Mouse (Mus musculus) stomach, postnatal 0 days (tissue): ENCODE data around the gene Asrgl1.

Experiments
- CTCF ChIP-seq: IDR thresholded peaks from 2 replicates; pipeline ENCODE4 v1.5.1; 2016; ENCODE audit warnings: antibody characterized with exemption, low read depth, mild to moderate bottlenecking, moderate library complexity
- EP300 ChIP-seq: optimal IDR thresholded peaks from 2 replicates; pipeline ENCODE3; 2016; ENCODE audit warnings: antibody characterized with exemption

DNA sequence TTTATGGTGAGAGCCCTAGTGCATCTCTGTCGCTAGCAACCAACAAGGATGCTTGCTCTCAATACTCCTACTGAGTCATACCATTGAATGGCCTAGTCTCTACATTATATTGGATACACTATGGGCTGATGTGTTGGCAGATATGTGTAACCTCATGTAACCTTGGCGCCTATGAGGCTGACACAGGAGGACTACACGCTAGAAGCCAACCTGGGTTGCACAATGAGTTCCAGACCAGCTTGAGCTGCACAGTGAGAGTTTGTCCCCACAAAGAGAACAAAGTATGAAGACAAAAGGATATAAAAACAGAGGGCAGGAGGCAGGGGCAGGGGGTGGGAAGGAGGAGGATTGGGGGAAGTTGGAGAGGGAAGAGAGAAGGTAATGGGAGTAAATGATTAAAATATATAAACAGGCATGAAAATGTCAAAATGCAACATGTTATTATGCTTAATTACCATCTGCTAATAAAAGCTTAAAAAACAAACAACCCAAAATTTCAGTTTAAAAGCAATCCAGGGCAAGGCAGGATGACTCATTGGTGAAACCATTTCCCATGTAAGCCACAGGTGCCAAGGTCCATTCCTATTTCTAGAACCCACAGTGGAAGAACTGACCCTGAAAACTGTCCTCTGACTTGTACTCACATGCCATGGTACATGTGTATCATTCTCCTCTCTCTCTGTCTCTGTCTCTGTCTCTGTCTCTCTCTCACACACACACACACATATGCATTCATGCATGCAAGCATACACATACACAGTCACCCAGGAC is 15.6 kb downstream of the Asrgl1 start:
- TF ChIP-seq CTCF (no peak), EP300 (no peak)
